Mouse (Mus musculus) stomach, postnatal 0 days (tissue): ENCODE results near the gene Prpf6.

Experiments used
- CTCF ChIP-seq: IDR thresholded peaks from 2 replicates; pipeline ENCODE4 v1.5.1; 2016; ENCODE audit warnings: antibody characterized with exemption, low read depth, mild to moderate bottlenecking, moderate library complexity
- EP300 ChIP-seq: optimal IDR thresholded peaks from 2 replicates; pipeline ENCODE3; 2016; ENCODE audit warnings: antibody characterized with exemption

DNA sequence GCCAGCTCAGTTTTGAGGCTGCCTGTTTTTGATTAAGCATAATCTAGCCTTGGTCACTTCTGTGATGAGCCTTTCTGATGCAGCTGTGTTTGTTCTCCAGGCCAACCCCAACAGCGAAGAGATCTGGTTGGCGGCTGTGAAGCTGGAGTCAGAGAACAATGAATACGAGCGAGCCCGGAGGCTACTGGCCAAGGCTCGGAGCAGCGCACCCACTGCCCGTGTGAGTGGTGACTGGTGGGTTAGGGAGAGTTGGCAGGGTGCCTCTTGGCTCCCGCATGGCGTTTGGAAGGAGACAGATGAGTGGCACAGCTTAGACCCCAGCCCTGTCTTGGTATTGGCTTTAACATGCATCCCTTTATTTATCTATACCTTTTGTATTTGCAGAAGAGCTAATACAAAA lies 57.3 kb downstream of the Prpf6 start:
- TF ChIP-seq CTCF (no peak), EP300 (no peak)
